Mouse (Mus musculus): ENCODE measurements around the gene Gm11213.

DNA sequence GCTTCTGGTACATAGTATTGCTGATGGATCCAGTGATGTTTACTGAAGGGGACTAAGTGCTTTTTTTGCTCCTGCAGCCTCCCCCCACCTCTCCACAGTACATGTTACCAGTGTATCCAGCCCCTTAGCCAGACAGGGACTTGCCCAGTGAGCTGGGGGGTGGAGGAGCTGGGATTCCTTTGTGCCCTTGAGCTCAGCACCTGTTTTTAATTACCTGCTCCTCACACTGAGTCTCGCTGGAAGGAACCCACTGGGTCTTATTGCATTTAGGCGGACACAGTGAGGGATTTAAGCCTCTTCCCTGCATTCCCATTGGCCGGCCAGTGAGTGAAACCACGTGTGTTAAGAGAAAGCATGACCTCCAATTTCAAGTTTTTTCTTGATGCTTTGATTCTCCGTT, 22.5 kb downstream of the Gm11213 start:
- TF ChIP-seq CTCF (IDR thresholded peaks at IDR 0.05; ENCODE audit: low read depth): no peak
- TF ChIP-seq EP300 (IDR thresholded peaks at IDR 0.05; ENCODE audit: low read depth): no peak
